Mouse (Mus musculus) cerebellum, adult 9-11 months (tissue): ENCODE data around the gene Gtf2a2.
"Not testable (repeated sequence)": the region's sequence is repeated elsewhere in the genome, so short reads cannot be mapped to it uniquely, and the experiment has no call there.

Source experiments
- DNase-seq: peaks from one replicate; pipeline ENCODE4 v3.0.0; 2022

The Gtf2a2 gene

DNA sequence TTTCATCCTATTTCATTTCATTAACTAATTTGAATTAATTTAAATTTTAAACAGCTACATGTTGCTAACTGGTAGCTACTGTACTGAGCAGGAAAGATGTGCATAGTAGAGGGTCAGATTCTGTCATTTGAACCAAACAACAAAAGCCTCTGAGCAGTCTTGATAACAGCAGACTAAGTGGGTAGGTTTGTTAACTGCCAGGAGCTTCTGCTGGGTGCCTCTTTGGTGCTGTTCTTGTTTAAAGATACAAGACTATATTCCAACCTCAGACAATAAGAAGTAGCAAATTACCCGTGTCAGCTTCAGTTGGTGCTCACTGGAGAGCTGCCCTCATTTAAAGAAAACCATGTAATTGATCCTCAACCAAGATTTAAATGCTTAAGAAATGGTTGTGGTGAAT is 9.3 kb downstream of the Gtf2a2 start:
- DNase-seq, result no peak

DNA sequence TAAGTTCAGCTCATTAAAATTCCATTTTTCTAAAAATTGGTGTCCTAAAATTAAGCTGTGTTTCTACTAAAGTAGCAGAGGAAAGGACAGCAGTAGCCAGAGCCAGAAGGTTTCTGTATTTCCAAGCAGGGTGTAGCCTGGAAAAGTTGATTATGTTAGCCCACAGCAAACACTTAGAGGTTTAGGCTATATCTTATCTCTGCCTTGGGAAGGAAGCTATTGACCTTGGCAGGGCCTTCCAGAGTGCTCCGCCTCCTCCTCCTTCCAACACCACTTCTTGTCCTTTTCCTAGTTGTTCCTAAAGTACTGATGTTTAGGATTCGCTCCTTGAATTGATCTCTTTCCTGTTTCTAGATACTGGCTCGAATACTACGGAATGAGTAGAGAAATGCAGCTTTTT is 9.7 kb downstream of the Gtf2a2 start:
- no peak for DNase-seq

DNA sequence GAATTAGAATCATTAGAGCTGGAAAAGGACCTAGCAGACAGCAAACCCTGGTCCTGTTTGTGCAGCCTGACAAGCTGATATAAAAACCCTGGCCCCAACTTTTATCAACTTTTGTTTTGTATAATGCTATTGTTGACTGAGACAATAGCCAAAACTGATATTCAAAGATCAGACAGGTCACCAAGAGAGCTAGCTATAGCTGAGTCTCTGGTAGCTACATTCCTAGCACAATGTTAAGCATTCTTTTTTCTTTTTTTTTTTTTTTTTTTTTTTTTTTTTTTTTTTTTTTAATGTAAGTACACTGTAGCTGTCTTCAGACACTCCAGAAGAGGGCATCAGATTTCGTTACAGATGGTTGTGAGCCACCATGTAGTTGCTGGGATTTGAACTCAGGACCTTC is 11.3 kb downstream of the Gtf2a2 start:
- DNase-seq, result not testable (repeated sequence)

DNA sequence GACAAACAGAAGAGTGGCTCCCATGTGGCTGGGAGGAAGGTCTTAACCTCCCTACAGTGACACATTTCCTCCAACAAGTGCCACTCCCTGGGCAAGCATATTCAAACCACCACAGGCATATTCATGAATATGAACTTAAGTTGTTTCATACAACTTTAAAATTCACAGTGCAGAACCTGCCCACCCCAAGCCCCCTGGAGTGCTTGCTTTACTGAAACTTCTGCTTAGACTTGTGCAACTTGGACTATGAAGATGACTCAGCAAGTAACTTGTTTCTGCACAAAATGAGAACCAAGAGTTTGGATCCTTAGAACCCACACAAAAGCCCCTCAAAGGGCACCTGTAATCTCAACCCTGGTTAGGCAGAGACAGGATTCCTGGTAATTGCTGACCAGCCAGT is 12.3 kb downstream of the Gtf2a2 start:
- DNase-seq, result no peak

DNA sequence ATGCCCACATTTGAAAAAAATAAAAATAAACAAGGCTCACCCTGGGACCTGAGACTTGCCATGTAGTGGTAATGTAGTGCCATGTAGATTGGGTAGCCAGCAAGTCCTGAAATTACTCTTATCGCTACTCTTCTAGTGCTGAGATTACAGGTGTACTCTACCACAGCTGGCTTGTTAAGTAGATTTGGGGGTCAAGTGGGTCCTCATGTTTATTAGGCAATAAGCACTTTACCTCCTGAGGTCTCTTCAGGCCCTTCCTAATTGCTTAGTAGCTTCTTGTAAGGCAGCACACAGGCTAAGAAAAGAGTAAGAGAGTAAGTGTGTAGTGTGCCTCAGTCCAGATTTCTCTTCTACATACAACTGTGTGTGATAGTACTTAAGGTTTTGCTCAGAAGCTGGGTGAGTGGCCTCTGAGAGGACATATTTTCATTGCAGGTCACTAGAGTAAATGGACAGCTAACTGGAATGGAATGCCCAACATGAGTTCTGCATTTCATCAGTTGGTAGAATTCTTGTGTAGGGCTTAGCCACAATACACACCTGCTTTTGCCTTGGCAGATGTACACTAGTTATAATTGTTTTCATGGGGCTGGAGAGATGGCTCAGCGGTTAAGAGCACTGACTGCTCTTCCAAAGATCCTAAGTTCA is 13.1 kb downstream of the Gtf2a2 start:
- no peak for DNase-seq

DNA sequence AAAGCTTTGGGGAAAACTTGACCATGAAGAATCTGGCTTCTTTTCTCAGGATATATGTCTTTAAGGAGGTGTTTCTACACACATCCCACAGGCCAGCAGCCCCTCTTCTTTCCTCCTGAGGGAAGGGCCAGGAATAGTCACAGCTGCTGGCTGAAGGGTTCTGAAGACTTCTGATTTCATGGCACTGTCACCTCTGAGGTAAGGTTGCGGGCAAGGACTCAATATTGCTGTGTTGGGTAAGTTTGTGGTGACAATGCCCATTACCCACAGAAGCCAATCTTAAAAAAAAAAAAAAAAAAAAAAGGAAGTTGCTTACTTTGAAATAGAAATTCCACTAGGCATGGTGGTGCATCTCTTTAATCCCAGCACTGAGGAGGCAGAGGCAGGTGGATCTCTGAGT is 19.8 kb downstream of the Gtf2a2 start:
- no peak for DNase-seq

DNA sequence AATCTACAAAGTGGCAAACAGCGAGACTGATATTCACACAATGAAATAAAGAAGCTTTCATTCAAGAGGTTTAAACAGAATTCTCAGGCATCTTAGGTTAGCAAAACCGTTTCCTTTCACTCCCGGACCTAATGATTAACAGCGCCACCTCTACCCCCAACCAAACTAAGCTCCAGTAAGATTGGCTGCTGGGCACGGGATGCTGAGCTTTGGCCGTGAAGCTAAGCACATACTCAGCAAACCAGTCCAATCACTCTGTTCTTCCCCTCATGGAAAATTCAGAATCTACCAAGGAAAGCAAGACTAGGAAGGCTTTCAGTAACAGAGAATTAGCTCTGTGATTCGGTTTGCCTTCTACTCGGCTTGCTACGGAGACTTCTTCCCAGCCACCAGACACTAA is 20.7 kb downstream of the Gtf2a2 start:
- DNase-seq, result no peak

DNA sequence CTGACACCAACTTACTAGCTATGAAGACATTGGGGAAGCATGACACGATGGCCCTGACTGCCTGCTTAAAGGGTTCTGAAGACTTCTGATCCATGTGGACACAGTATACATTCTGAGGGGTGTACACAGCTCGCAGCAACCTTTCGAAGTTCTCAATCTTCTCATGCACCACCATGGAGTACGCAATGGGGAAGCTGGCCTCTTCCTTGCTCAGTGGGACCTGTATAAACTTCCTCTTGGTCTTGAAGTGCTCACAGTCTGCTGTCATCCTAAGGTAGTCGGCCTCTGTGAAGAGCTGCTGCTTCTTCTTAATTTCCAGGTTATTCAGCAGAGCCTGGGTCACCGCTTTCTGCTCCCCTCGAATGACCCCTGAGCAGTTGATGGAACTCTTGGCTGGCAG is 22.4 kb downstream of the Gtf2a2 start:
- DNase-seq, result no peak

DNA sequence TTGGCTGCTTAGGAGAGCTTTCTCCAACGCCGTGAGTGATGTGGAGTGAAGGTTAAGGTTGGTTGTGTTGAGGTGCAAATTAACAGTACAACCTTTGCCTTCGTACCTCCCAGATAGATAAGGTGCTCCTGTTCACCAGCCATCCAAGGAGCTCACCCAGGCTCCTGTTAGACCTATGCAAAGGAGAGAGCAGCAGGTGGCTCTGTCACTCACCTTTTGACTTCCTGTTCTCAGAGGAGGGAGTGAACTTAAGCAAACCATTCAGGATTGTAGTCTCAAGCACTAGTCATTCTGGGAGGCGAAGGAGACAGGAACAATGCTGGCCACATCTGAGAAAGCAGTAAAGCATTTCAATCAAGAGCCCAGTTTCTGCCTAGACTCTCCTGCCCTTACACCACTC is 24.3 kb downstream of the Gtf2a2 start:
- DNase-seq, result no peak

DNA sequence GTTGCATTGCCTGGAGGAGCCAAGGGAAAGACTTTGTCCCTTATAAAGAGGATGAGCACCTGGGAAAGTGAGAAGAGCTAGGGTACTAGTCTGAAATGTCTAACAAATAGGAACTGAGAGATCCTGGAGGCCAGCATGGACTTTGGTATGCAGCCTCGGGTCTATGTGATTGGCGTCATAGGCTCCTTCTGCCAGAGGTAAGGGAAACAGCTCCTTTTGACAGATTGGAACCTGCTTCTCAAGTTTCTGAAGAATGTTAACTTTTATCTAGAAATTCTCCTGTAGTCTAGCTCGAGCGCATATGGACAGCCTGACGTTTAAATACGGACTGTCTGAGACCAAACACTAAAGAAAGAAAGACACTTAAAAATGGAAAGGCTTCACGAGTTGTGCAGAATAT is 25.6 kb downstream of the Gtf2a2 start, which contains the start of gene Gcnt3:
Gene Gcnt3, minus strand, starts transcription at position 101 of the 400 bp plus-strand sequence.
- no peak for DNase-seq

DNA sequence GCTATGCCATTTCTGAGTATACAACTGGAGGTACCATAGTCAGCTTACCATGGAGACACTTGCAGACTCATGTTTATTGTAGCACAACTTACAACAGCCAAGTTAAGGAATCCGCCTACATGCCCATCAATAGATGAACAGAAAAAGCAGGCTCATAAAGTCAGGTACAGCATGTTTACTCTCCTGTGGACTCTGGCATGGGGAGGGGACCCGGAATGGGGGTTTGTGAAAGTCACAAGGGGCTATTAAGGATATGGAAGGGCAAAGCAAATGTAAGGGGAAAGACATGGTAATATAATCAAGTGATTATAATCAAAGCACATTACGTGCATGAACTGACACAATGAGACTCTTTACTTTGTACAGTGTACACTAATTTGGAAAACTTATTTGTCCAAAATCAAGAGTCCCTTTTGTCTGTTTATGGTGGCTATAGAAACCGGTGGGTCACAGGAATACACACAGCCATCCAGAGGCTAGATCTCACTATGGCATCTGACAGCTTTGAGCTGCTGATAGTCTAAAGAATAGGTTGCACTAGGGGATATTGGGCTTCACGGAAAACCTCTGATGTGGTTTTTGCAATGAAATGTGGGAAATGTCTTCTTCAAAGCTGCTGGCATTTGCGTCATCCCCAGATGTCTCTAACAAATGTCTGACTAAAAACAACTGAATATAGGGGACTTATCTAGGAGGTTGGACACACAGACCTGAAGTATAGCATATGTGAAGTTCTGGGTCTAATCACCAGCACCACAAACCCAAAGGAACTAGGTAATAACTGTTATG is 27.4 kb downstream of the Gtf2a2 start:
- no peak for DNase-seq

DNA sequence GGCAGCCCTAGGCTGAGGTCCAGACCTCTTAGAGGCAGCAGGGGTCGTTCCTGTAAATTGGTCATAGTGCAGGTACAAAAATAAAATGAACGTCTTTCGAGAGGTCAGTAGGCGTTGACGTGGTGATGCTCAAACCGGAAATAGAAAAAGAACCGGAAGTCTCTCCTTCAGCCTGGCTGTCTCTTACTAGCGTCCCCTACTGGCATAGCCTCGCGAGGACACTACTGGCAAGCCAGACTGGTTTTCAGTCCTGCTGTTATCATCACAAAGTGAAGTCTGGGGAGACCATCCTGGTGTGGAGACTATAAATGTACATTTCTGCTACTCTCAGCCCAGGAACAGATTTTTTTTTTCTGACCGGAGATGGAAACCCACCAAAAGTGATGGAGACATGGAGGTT is 28.2 kb downstream of the Gtf2a2 start:
- DNase-seq, result no peak

DNA sequence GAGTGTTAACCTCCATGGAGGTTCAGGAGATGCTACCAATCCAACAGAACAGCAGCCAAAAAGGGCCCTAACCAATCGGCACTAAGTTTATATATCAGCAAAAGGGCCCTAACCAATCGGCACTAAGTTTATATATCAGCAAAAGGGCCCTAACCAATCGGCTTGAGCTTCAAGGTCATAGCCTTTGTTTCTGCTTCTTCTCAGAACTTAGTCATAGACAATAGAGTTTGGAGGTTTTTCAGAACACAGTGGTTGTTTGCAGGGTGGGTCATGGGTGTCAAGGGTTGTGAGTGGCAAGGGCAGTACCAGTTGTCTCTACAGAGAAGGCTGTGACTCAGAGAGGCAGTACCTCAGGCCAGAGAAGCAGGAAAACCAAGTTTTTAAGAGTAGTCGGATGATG is 29.8 kb downstream of the Gtf2a2 start:
- DNase-seq, result no peak

DNA sequence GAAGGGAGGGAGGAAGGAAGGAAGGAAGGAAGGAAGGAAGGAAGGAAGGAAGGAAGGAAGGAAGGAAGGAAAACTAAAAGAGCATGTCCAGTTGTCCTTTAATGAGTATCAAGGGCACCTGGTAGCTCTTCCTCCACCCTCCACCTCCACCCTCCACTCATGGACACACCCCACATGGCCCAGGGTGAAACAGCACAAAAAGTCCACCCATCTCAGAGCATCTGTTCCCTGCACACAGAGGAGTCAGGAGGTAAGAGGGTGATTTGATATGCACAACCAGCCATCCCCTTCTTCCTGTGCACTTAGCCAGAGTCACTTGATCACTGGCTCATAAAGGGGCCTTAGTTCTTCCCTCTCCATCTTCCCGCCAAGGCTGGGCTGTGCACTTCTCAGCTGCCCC is 30.6 kb downstream of the Gtf2a2 start:
- no peak for DNase-seq

DNA sequence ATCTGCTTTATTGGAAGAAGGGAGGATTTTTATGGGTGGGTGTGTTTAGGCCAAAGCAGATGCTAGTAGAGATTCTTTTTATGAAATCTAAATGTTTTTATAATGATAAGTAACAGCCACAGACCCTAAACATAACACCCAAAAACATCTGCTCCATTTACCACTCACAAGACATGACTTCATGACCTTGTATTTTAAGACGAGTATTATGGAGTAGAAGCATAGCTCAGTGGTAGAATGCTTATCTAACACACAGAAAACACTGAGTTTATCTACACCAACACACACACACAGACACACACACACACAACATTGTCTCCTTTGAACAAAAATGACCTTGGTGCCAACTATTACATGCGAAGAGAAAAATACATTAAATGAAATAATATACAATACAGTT is 32.5 kb downstream of the Gtf2a2 start:
- no peak for DNase-seq

DNA sequence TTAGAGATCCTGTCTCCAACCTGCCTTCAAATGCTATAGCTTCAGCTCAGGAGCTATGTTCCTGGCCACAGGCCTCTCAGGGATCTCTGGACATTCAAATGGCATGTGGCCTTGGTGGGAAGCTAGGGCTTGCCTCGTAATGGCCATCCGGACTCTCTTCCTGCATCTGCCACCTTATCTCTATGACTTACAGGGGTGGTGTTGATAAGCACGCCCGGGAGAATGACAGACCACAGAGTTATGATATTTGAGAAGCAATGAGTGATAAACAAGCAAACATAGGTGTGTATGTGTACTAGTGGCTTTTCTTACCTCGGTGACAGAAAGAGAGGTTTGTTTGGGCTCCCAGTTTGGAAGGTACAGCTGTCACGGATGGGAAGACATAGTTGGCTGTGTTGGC is 33.9 kb downstream of the Gtf2a2 start:
- DNase-seq, result no peak

DNA sequence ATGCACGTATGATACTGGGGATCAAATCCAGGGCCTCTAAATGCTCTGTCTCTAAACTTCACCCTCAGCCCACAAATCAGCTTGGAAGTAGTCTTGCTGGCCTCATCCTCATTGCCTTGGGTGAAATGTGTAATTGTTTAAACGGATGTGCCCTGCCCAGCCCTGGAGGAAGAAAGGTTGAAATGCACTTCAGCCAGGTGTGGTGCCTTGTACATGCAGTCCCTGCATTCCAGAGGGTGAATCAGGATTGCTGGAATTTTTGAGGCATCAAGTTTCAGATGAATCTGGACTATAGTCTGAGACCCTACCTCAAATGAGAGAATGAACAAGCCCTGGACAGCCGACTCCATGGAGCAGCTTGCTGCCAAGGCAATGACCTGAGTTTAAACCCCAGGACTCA is 35.5 kb downstream of the Gtf2a2 start:
- DNase-seq, result no peak

DNA sequence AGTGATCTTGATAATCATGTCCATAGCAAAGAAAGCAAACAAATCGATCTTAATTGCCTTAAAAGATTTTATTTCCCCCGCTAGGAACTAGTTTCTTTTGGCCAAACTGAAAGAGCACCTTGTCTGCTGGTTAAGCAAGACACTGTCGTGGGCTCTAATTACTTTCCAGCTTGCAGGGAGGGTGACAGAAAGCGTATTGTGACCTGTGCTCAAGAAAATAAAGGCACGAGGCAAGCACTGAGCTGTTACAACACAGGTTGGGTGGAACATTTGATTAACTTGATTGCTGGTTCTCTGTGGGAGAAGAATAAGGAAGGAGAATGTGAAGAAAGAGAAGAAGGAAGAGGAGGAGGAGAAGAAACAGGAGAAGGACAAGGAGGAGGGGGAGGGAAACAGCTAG is 35.9 kb downstream of the Gtf2a2 start:
- DNase-seq, result no peak

DNA sequence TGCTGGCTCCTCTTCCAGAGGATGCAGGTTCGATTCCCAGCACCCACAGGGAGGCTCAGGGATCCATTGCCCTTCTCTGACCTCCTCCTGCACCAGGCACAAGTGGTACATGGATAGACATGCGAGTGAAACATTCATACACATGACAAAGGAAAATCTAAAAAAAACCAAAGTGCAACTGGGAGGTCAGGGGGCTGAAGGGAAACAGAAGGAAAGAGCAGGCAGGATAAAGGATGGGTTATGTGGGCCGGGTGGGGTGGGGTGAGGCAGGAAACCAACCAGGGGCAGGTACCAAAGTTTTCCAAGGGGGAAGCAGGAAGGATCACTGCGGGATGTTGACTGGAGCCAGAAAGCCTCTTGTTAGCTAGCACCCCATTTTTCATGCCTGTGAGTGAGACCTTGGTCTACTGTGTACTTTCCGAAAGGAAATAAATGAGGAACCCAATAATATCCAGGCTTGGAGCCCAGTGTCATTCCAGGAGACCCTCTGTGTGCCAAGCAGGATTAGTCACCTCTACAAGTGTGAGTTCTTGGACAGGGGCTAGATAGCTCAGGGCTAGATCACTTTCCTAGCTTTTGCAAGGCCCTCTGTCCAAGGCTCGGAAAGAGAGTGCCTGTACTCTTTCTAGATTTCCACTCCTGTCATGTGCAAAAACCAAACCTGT is 36.5 kb downstream of the Gtf2a2 start:
- DNase-seq, result no peak

DNA sequence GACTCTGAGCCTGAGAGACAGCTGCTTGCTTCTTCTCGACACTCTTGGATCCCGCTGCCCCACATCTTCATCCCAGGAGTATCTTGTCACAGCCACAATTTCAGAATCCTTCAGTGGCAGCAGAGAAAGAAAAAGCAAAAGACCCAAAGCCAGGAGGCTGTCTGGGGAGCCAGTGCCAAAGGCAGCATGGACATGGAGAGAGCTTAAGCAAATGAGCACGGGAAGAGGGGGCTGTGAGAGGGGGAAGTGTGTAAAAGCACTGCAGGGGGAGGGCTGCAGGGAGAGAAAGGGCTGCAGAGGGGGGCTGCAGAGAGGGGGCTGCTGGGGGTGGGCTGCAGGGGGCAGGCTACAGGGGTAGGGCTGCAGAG is 37.0 kb downstream of the Gtf2a2 start:
- DNase-seq, result no peak

DNA sequence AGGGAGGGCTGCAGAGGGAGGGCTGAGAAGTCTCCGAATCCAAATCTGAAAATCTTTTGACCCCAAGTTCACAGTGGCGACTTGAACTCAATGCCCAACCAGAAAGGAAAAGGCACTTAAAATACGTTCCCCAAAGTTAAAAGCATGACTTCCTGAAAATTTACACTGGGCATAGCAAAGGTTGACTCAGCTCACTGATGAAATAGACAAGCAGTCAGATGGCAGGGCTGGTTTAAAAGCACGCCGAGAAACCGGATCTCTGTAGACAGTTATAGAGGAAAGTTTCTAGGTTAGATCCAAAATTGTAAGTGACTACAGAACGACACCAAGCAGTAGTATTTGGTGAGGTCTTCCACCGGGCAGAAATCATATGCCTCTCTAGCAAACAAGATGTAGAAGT is 37.5 kb downstream of the Gtf2a2 start:
- DNase-seq, result no peak

DNA sequence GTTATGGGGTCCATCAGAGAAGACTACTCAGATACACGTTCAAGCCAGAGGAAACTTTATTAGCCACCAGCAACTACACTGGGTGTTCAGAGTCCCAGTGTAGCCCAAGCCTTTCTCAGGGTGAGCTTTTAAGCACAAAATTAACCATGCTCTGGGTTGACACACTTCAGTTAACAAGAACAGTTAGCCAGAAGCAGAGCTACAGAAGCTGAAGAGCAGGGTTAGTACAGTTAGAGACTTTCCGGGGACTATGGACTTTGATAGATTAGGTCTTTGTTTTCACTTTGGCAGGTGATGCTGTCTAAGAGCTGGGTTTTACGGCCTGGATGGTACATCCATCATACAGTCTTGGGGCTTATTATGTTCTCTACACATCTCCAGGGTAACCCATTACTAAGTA is 40.4 kb downstream of the Gtf2a2 start:
- DNase-seq, result no peak

DNA sequence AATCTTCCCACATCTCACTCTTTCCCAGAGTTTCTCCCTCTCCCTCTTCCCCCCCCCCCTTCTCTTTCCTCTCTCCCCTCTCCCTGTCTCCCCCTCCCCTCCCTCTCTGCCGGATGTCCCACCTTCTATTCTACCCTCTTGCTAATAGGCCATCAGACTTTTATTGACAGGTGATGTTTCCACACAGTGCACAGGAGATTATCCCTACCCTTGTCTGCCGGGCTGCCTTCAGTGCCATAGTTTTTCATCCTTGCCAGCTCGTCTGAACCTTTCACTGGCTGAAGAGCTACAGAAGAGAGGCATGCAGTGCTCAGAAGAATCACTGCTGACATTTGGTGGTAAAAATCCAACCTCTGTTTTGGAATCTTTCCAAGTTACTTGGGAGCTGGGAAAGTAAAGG is 41.1 kb downstream of the Gtf2a2 start:
- no peak for DNase-seq

DNA sequence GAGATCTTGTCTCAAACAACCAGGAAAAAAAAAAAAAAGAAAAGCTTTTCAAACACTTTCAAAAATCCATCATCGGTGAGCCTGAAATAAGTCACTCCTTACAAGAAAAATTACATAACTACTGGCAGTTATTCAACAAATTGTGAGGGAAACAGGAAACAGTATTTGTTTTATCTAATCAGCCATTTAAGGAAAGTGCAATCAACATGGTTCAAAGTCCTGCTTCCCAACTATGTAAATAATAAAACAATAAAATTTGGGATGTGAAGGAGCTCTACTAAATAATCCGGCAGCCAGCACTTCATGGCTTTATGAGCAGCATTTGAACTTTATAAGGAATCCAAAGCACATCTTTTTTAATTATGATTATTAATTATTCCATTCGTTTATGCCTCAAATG is 49.7 kb downstream of the Gtf2a2 start:
- DNase-seq, result no peak
